In the genomic region with DNA sequence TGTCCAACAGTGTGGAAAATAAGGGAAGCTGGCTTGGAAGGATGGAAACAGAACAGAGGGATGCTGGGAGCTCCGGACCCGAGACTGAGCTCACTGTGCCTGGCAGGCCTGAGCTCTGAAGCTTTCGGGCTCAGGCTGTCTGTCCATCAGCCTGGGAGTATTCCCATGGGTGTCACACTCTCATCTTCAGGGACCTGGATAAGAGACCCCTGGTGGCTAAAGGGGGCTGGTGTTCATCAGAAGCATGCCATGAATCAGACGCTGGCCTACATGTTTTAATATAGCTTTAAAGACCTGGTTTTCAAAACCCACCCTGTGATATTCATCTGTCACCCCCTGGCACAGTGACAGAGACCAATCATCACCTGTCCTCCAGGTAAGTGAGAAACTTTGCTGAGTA, we compare ENCODE assay signal across 24 mouse cellular contexts. TPM values are rescaled to one million over a fixed set of nuclear protein-coding genes. Genes with fewer than 3 reads are reported as not detected.
DNase-seq lines count a peak whose midpoint lies in the region; TF ChIP-seq lines count a peak whose summit lies in the region.
"Had no signal": no experiment of that assay in that cellular context is flagged by ENCODE, and none has a peak within 500 bp of the region (broad histone marks: within the 10 kb centered on the region; RNA-seq: fewer than 3 reads in every experiment).

No protein-coding gene starts in this region.

- intact Hi-C loops in gastrocnemius, adult 2 months (cut with DNase I), result no loop called here
- intact Hi-C loops in gastrocnemius, postnatal 36 days (cut with DNase I), result no loop called here

- H3K4me2 ChIP-seq in CH12.LX (ENCODE audit: insufficient read depth, low read depth, poor library complexity, severe bottlenecking), result no peak overlapping the region
- H3K4me2 ChIP-seq: forebrain, embryonic 13.5 days; kidney, embryonic 15.5 days; limb, embryonic 12.5 days; liver, embryonic 15.5 days; midbrain, embryonic 12.5 days; neural tube, embryonic 12.5 days had no signal

- H3K4me3 ChIP-seq in gastrocnemius, adult 2 months, result no peak overlapping the region
- no peak overlapping the region for H3K4me3 ChIP-seq in layer of hippocampus, adult 2 months
- no peak overlapping the region for H3K4me3 ChIP-seq in CH12.LX (replicated peaks in 1 of 3; ENCODE audit: low read depth in 2 of 3, low read length in 2 of 3, poor library complexity in 1 of 3)
- H3K4me3 ChIP-seq in hindbrain, embryonic 10.5 days, result no peak overlapping the region
- H3K4me3 ChIP-seq: forebrain, embryonic 13.5 days; kidney, embryonic 15.5 days; limb, embryonic 12.5 days; liver, embryonic 15.5 days; midbrain, embryonic 12.5 days; neural tube, embryonic 12.5 days had no signal

- no peaks in the 10 kb centered on the region for H3K9me3 ChIP-seq in CH12.LX (replicated peaks; ENCODE audit: low read length)
- H3K9me3 ChIP-seq in hindbrain, embryonic 10.5 days, result no peaks in the 10 kb centered on the region
- H3K9me3 ChIP-seq: forebrain, embryonic 13.5 days; kidney, embryonic 15.5 days; limb, embryonic 12.5 days; liver, embryonic 15.5 days; midbrain, embryonic 12.5 days; neural tube, embryonic 12.5 days had no signal

- peak; percentile 11; the same call in 1 of the 2 replicates for TF ChIP-seq CTCF in gastrocnemius, adult 2 months (IDR thresholded peaks at IDR 0.05)
- peak; percentile 51 for TF ChIP-seq CTCF in layer of hippocampus, adult 2 months (conservative IDR thresholded peaks at IDR 0.05)
- TF ChIP-seq CTCF in CH12.LX (conservative IDR thresholded peaks at IDR 0.05 in 1 of 2, IDR thresholded peaks at IDR 0.05 in 1 of 2; ENCODE audit: low read depth in 2 of 2, low read length in 2 of 2), result peak in 1 of 2 experiments; percentile 54; a peak in 2 of 4 replicates
- TF ChIP-seq CTCF in brain, embryonic 14.5 days (IDR thresholded peaks at IDR 0.05; ENCODE audit: borderline replicate concordance, extremely low read depth, insufficient read depth, insufficient read length), result peak; percentile 29; the same call in 1 of the 2 replicates

- 77% methylated on average over 4 of the region's 4 CpGs for WGBS in hindbrain, embryonic 10.5 days

- H3K27me3 ChIP-seq in CH12.LX (replicated peaks), result peaks cover 17% of the 10 kb centered on the region
- H3K27me3 ChIP-seq in hindbrain, embryonic 10.5 days (ENCODE audit: insufficient read depth, poor library complexity, severe bottlenecking), result no peaks in the 10 kb centered on the region
- H3K27me3 ChIP-seq: forebrain, embryonic 13.5 days; kidney, embryonic 15.5 days; limb, embryonic 12.5 days; liver, embryonic 15.5 days; midbrain, embryonic 12.5 days; neural tube, embryonic 12.5 days had no signal

- dilution Hi-C loops in CH12.LX (cut with MboI; ENCODE audit: extremely low pct_ligation_motif_present, extremely low pct_unique_long_range_greater_than_20kb, low sequenced_read_pairs), result no loop called here

- no peak for TF ChIP-seq POLR2A in CH12.LX (IDR thresholded peaks at IDR 0.05; ENCODE audit: low read depth, low read length)
- no peak for TF ChIP-seq POLR2A in brain, embryonic 14.5 days (IDR thresholded peaks at IDR 0.05; ENCODE audit: borderline replicate concordance, extremely low read depth, insufficient read depth, insufficient read length, poor library complexity, severe bottlenecking)

- H3K36me3 ChIP-seq in CH12.LX (replicated peaks in 1 of 2; ENCODE audit: control insufficient read depth in 1 of 2, insufficient read depth in 1 of 2, low read length in 1 of 2), result no peaks in the 10 kb centered on the region
- no peaks in the 10 kb centered on the region for H3K36me3 ChIP-seq in hindbrain, embryonic 10.5 days
- H3K36me3 ChIP-seq: kidney, embryonic 15.5 days; limb, embryonic 12.5 days; liver, embryonic 15.5 days; midbrain, embryonic 12.5 days; neural tube, embryonic 12.5 days had no signal

- in situ Hi-C loops in CH12.LX (cut with MboI; ENCODE audit: low pct_ligation_motif_present, low pct_unique_long_range_greater_than_20kb, low sequenced_read_pairs), result no loop called here

- no peaks in the 10 kb centered on the region for H3K79me2 ChIP-seq in CH12.LX (replicated peaks; ENCODE audit: control insufficient read depth, extremely low read depth, insufficient read depth, poor library complexity, severe bottlenecking)

- no peak overlapping the region for H3K27ac ChIP-seq in gastrocnemius, adult 2 months
- H3K27ac ChIP-seq in layer of hippocampus, adult 2 months, result no peak overlapping the region
- no peak overlapping the region for H3K27ac ChIP-seq in CH12.LX (ENCODE audit: insufficient read depth, low read depth)
- no peak overlapping the region for H3K27ac ChIP-seq in hindbrain, embryonic 10.5 days
- H3K27ac ChIP-seq: forebrain, embryonic 13.5 days; kidney, embryonic 15.5 days; limb, embryonic 12.5 days; liver, embryonic 15.5 days; macrophage; midbrain, embryonic 12.5 days; neural tube, embryonic 12.5 days had no signal

- peak; percentile 13 for TF ChIP-seq RAD21 in CH12.LX (IDR thresholded peaks at IDR 0.05; ENCODE audit: low read depth, low read length)

- peaks cover 2% of the 10 kb centered on the region in 2 experiments; a peak in 2 of 4 replicates for H3K4me1 ChIP-seq in CH12.LX (ENCODE audit: control insufficient read depth in 1 of 2, insufficient read depth in 2 of 2)
- 0 out of 2 replicates have a peak, but pooled peaks cover 2% of the 10 kb centered on the region for H3K4me1 ChIP-seq in hindbrain, embryonic 10.5 days (replicated peaks)
- H3K4me1 ChIP-seq: forebrain, embryonic 13.5 days; kidney, embryonic 15.5 days; limb, embryonic 12.5 days; liver, embryonic 15.5 days; midbrain, embryonic 12.5 days; neural tube, embryonic 12.5 days had no signal

- DNase-seq in gastrocnemius, adult 2 months, result no peak
- DNase-seq in gastrocnemius, postnatal 36 days, result no peak
- no peak for DNase-seq in layer of hippocampus, adult 2 months (ENCODE audit: low spot score in 2 of 2)
- DNase-seq in layer of hippocampus, postnatal 25 days (ENCODE audit: extremely low spot score in 1 of 2, low spot score in 1 of 2), result no peak
- peak; percentile 34 for DNase-seq in CH12.LX (ENCODE audit: extremely low read depth)
- no peak for DNase-seq in brain, embryonic 14.5 days (ENCODE audit: low read depth)
- DNase-seq in hindbrain, embryonic 10.5 days (ENCODE audit: low spot score), result no peak
- DNase-seq: adrenal gland, adult 2 months; cerebellum, adult 9-11 months; thymus, postnatal 14 days had no signal

- no peak overlapping the region for H3K9ac ChIP-seq in CH12.LX (ENCODE audit: insufficient read depth, low read depth)
- H3K9ac ChIP-seq: forebrain, embryonic 13.5 days; kidney, embryonic 15.5 days; limb, embryonic 12.5 days; liver, embryonic 15.5 days; midbrain, embryonic 12.5 days; neural tube, embryonic 12.5 days had no signal

- TF ChIP-seq EP300 in CH12.LX (IDR thresholded peaks at IDR 0.05; ENCODE audit: low read length), result no peak

TF ChIP-seq in CH12.LX, 34 proteins besides CTCF, POLR2A, EP300 and RAD21:
- TF ChIP-seq GABPA (IDR thresholded peaks at IDR 0.05; ENCODE audit: insufficient replicate concordance, low read depth, low read length) (no peak), SMC3 (IDR thresholded peaks at IDR 0.05; ENCODE audit: low read depth, low read length) (peak; percentile 46)

RNA-seq across cellular contexts. Expression of a gene that starts 39.5 kb away (rescaled TPM):
- not detected for total RNA-seq in gastrocnemius, adult 2 months (2021)
- not detected for total RNA-seq in gastrocnemius, postnatal 36 days (2021)
- total RNA-seq in layer of hippocampus, adult 2 months (2021), result not detected
- total RNA-seq in layer of hippocampus, postnatal 25 days (2021), result not detected
- total RNA-seq in CH12.LX (2012; rRNA removed), result not detected in 2 replicates
- not detected in 2 replicates for total RNA-seq in CH12.LX (2014; rRNA removed)
- polyA plus RNA-seq in CH12.LX (2012; ENCODE audit: insufficient read length, low read depth), result not detected in 2 replicates
- not detected in 2 replicates for polyA plus RNA-seq in brain, embryonic 14.5 days (2012; rRNA removed)
- polyA plus RNA-seq in hindbrain, embryonic 10.5 days (2016; fragmentation: Nextera tagmentation; extraction: Ambion mirVana), result not detected in 2 replicates
- total RNA-seq: granulocyte monocyte progenitor cell, adult 5-6 weeks; layer of hippocampus, postnatal 14 days; left cerebral cortex, postnatal 10 days had no signal
- polyA plus RNA-seq: adrenal gland, adult 2 months; CD4-positive, CD25-positive, alpha-beta regulatory T cell, adult 4 months; cortical plate, adult 2 months; embryonic facial prominence, embryonic 11.5 days; forebrain, embryonic 13.5 days; hindbrain, embryonic 11.5 days; limb, embryonic 12.5 days; macrophage; midbrain, embryonic 12.5 days; neural tube, embryonic 12.5 days had no signal
